Mouse (Mus musculus) embryonic fibroblast, embryonic 13.5 days (primary cell): ENCODE measurements around the gene Mettl14. TPM values are rescaled to one million over a fixed set of nuclear protein-coding genes. Genes with fewer than 3 reads are reported as not detected.

ENCODE experiments used
- H3K27ac ChIP-seq: 2 replicates; pipeline ENCODE4 v1.5.1; 2012; ENCODE audit warnings: low read length, control low read depth, inconsistent platforms; ENCODE audit not compliant: insufficient read depth
- H3K4me1 ChIP-seq: 2 replicates; pipeline ENCODE4 v1.6.1; 2011; ENCODE audit warnings: low read length; ENCODE audit not compliant: control insufficient read depth, insufficient read depth
- H3K4me3 ChIP-seq: 2 replicates; pipeline ENCODE4 v1.5.1; 2011; ENCODE audit warnings: mild to moderate bottlenecking, control low read depth, low read length; ENCODE audit not compliant: insufficient read depth
- CTCF ChIP-seq: IDR thresholded peaks from 2 replicates; pipeline ENCODE4 v1.5.1; 2011; ENCODE audit warnings: mild to moderate bottlenecking, control low read depth, low read length, moderate library complexity, borderline replicate concordance; ENCODE audit not compliant: insufficient read depth
- POLR2A ChIP-seq: IDR thresholded peaks from 2 replicates; pipeline ENCODE4 v1.6.1; 2011; ENCODE audit warnings: low read depth, mild to moderate bottlenecking, control low read depth, low read length, moderate library complexity
- polyA plus RNA-seq: library from polyadenylated mRNA; stranded (reverse); fragments of >200 nt; gene quantifications from 2 replicates; pipeline ENCODE4 v1.2.4, GENCODE M21; 2011; ENCODE audit warnings: low read depth; ENCODE audit not compliant: missing spikeins, insufficient read length

The Mettl14 gene
- polyA plus RNA-seq, 1 experiment, result 17.9 TPM

DNA sequence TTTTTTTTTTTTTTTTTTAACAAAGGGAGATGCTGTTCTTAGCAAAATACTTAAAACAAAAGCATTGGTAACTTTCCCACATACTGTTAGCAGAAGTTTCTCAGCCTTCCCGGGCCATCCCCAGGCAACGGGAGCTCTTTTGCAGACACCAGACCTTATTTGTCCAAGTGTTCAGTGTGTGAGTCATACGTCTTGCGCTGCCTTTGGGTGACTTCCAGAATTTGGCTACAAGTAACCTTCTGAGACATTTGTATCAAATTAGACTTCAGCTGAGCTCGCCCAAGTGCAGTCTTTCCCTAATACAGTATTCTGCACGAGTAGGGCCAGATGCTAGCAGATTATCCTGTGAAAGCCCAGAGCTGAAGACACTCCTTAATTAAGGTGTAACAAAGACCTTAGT lies 56.7 kb downstream of the Mettl14 start:
- no peak for TF ChIP-seq POLR2A
- no peak for TF ChIP-seq CTCF
- Histone ChIP-seq H3K4me3 (no peak overlapping the region), H3K4me1 (peaks cover 14% of the 10 kb centered on the region), H3K27ac (peak overlapping the region; percentile 90)

DNA sequence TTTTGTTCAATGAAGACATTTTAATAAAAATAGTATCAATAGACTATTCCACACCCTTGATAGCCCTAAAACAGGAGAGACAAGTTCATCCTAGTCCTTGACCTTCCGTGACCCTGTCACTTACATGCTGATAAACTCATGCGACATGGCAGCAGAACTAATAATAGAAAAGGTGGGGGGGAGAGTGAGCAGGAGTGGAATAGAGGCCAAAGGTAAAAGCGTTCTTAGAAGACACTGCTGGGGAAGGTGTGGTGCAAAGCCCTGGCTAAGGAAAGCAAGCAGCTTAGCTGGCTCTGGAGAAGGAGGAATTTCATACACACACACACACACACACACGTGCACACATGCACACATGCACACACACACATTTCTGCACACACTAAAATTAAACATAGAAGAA lies 61.6 kb downstream of the Mettl14 start:
- Histone ChIP-seq H3K4me1 (peaks cover 4% of the 10 kb centered on the region; the same call in 1 of the 2 replicates), H3K27ac (no peak overlapping the region), H3K4me3 (no peak overlapping the region)
- TF ChIP-seq CTCF (no peak), POLR2A (no peak)

DNA sequence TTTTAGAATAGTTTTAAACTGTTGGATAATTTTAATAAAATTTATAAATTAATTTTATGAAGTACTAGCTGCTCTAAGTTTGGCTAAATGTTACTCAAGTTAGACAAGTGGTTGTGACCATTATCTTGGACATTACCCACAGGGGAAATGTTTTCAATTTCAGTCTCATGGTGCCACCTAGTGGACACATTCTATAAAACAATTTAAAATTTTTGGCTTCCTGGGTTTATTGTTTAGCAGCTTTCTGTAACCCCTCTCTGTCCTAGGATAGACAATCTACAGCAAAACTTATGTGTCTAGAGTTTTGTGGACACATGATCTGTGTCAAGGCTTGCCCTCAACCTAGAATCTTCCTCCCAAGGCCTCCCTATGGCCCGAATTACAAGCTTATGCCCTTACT lies 63.8 kb downstream of the Mettl14 start:
- TF ChIP-seq CTCF (no peak), POLR2A (no peak)
- Histone ChIP-seq H3K4me3 (no peak overlapping the region), H3K4me1 (no peaks in the 10 kb centered on the region), H3K27ac (no peak overlapping the region)

DNA sequence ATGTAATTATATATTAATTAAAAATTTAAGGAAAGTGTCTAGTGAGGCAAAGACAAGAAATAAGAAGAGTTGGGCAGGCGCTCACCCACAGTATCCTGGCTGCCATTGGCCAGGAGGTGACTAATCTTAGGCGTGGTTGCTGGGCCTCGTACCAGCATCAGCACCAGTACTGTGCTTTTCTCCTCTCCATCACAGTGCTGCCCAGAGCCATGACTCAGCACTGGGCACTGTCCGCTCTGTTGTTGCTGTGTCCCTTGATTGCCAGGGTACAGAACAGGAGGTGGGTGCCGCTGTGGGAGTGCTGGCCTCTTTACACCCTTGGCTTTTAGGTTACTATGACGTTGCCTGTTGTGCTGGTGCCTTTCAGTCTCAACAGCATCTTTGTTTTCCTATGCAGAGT lies 64.3 kb downstream of the Mettl14 start:
- TF ChIP-seq POLR2A, result no peak
- no peak for TF ChIP-seq CTCF

DNA sequence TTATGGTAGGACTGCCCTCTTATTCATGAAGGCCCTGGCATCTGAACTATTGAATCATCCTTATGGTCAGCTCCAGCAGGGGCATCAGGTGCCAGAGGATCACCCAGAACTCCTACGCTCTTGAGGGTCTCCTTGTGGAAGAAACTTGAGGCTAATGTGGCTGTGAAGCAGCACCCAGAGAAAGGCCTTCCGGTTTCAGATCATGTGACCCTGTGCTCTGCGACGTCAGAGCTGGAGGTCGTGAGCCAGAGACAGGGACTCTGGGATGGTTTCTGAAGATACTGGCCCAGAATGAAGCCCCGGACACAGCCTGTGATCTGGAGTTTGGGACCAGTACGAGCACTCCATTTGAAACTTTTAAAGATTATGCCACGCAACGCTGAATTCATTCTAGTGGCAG lies 65.6 kb downstream of the Mettl14 start:
- TF ChIP-seq POLR2A (no peak), CTCF (no peak)

More for the DNA sequence above, 64.3 kb downstream of the Mettl14 start:
- Histone ChIP-seq H3K4me1 (no peaks in the 10 kb centered on the region), H3K4me3 (no peak overlapping the region), H3K27ac (peak overlapping the region; percentile 28)

More for the DNA sequence above, 65.6 kb downstream of the Mettl14 start:
- H3K27ac ChIP-seq, result no peak overlapping the region
- H3K4me1 ChIP-seq, result no peaks in the 10 kb centered on the region
- H3K4me3 ChIP-seq, result no peak overlapping the region

Other genes with a start within 250 kb of the Mettl14 start
- gene Synpo2, start 150.0 kb downstream of the Mettl14 start, polyA plus RNA-seq, result 6.2 and 9.6 TPM in 2 replicates
- gene Sec24d, start 118.7 kb downstream of the Mettl14 start, polyA plus RNA-seq, result 156 and 157 TPM in 2 replicates
- 2.1 and 3.6 TPM in 2 replicates for gene Prss12, start 60.8 kb upstream of the Mettl14 start, polyA plus RNA-seq